Mouse (Mus musculus) regulatory T cell (primary cell): ENCODE measurements around the gene Atcay.
"Not testable (repeated sequence)": the region's sequence is repeated elsewhere in the genome, so short reads cannot be mapped to it uniquely, and the experiment has no call there.

Experiments
- in situ Hi-C: fragments of 300-600 bp; cut with MboI, MseI; formaldehyde crosslinking; loops from one replicate; pipeline ENCODE4 v1.15.1; 2025; ENCODE audit warnings: high pct_unique_total_duplicates

Atcay gene

GRCm38 (mm10) chr10:81242021-81242420 is 11.4 kb upstream of the Atcay start:
- in situ Hi-C loops: no loop called here

GRCm38 (mm10) chr10:81240876-81241275 is 10.2 kb upstream of the Atcay start:
- in situ Hi-C loops: no loop called here

- in situ Hi-C loops: no loop called here
Observed at GRCm38 (mm10) chr10:81238618-81239017, 8.0 kb upstream of the Atcay start.

GRCm38 (mm10) chr10:81236471-81237268 is 6.0 kb upstream of the Atcay start:
- in situ Hi-C loops: no loop called here

- in situ Hi-C loops: no loop called here
Observed at GRCm38 (mm10) chr10:81234206-81234605, 3.6 kb upstream of the Atcay start.

- in situ Hi-C loops: no loop called here
Observed at GRCm38 (mm10) chr10:81233226-81233585, 2.6 kb upstream of the Atcay start.

GRCm38 (mm10) chr10:81232580-81233225 is 2.1 kb upstream of the Atcay start, which contains the start of gene Zfr2:
Gene Zfr2 (plus strand): TSS chr10:81233155.
- in situ Hi-C loops: no loop called here

- in situ Hi-C loops: no loop called here
Observed at GRCm38 (mm10) chr10:81231436-81231835, 803 bp upstream of the Atcay start.

GRCm38 (mm10) chr10:81229735-81230437 is 747 bp downstream of the Atcay start:
- in situ Hi-C loops: no loop called here

- in situ Hi-C loops: not testable (repeated sequence)
Observed at GRCm38 (mm10) chr10:81223731-81224130, 6.9 kb downstream of the Atcay start.

- in situ Hi-C loops: no loop called here
Observed at GRCm38 (mm10) chr10:81221402-81222015, 9.1 kb downstream of the Atcay start.

GRCm38 (mm10) chr10:81217964-81218363 is 12.7 kb downstream of the Atcay start:
- in situ Hi-C loops: no loop called here

- in situ Hi-C loops: not testable (repeated sequence)
Observed at GRCm38 (mm10) chr10:81217267-81217666, 13.4 kb downstream of the Atcay start.

- in situ Hi-C loops: no loop called here
Observed at GRCm38 (mm10) chr10:81216810-81217209, 13.8 kb downstream of the Atcay start.

GRCm38 (mm10) chr10:81216260-81216659 is 14.4 kb downstream of the Atcay start:
- in situ Hi-C loops: no loop called here

- in situ Hi-C loops: no loop called here
Observed at GRCm38 (mm10) chr10:81210154-81210553, 20.5 kb downstream of the Atcay start.

- in situ Hi-C loops: no loop called here
Observed at GRCm38 (mm10) chr10:81204137-81204536, 26.5 kb downstream of the Atcay start.

- in situ Hi-C loops: no loop called here
Observed at GRCm38 (mm10) chr10:81202978-81203720, 27.5 kb downstream of the Atcay start.

- in situ Hi-C loops: no loop called here
Observed at GRCm38 (mm10) chr10:81201807-81202758, 28.6 kb downstream of the Atcay start, which contains the start of gene Nmrk2. Gene Nmrk2 (minus strand): TSS chr10:81202051.
